Mouse (Mus musculus): ENCODE measurements at regions not wholly inside any gene's neighbourhood (a gene's known extent, or its start where the extent isn't known, plus 50 kb on each side); places are given as distances from the start of the nearest gene placed in this dataset.

DNA sequence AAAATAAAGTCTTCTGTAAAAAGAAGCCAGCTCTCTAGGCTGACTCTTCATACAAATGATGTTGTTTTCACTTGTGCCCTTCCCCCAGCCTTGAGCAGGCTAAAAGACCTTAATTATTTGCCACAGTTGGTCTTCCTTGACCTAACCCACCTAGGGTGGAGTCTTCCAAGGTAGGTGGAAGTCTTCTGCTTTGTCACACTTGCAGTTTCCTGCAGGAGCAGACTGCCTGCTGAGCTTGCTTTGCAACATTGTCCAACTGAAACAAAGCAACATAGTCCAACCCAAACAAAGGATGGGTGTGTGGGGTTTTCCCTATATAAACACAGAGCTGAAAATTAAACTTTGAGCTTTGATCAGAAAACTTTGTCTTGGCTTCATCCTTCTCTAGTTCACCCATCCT, 53.0 kb upstream of the Ppfia2 start:
- no peak for DNase-seq (ENCODE audit: low spot score in 2 of 2)
